Mouse (Mus musculus): ENCODE measurements around the gene Spop. TPM values are rescaled to one million over a fixed set of nuclear protein-coding genes. Genes with fewer than 3 reads are reported as not detected.
"Not testable (repeated sequence)": the region's sequence is repeated elsewhere in the genome, so short reads cannot be mapped to it uniquely, and the experiment has no call there.

Spop gene
- total RNA-seq, 2 experiments from 2014 or later = 151 to 155 TPM

- no peak for DNase-seq (ENCODE audit: low spot score in 2 of 2)
These were observed 24.9 kb upstream of the Spop start for GRCm38 (mm10) chr11:95389006-95389405.

GRCm38 (mm10) chr11:95390420-95390819 is 23.5 kb upstream of the Spop start:
- no peak for DNase-seq (ENCODE audit: low spot score in 2 of 2)

GRCm38 (mm10) chr11:95391201-95391600 is 22.7 kb upstream of the Spop start:
- DNase-seq (ENCODE audit: low spot score in 2 of 2) = no peak

GRCm38 (mm10) chr11:95391743-95392142 is 22.1 kb upstream of the Spop start:
- DNase-seq (ENCODE audit: low spot score in 2 of 2) = peak in 1 of 2 experiments; percentile 70

- DNase-seq (ENCODE audit: low spot score in 2 of 2) = peak; percentile 67 to 88
These were observed 21.6 kb upstream of the Spop start for GRCm38 (mm10) chr11:95392223-95392667.

GRCm38 (mm10) chr11:95392708-95393499 is 21.0 kb upstream of the Spop start:
- no peak for DNase-seq (ENCODE audit: low spot score in 2 of 2)

- no peak for DNase-seq (ENCODE audit: low spot score in 2 of 2)
These were observed 20.4 kb upstream of the Spop start for GRCm38 (mm10) chr11:95393500-95393816.

GRCm38 (mm10) chr11:95394112-95394511 is 19.8 kb upstream of the Spop start:
- no peak for DNase-seq (ENCODE audit: low spot score in 2 of 2)

- DNase-seq (ENCODE audit: low spot score in 2 of 2) = no peak
These were observed 17.3 kb upstream of the Spop start for GRCm38 (mm10) chr11:95396548-95396947.

- peak; percentile 70 to 81 for DNase-seq (ENCODE audit: low spot score in 2 of 2)
These were observed 15.7 kb upstream of the Spop start for GRCm38 (mm10) chr11:95397843-95398835.

GRCm38 (mm10) chr11:95399520-95400020 is 14.3 kb upstream of the Spop start:
- DNase-seq (ENCODE audit: low spot score in 2 of 2) = no peak

- DNase-seq (ENCODE audit: low spot score in 2 of 2) = no peak
These were observed 12.3 kb upstream of the Spop start for GRCm38 (mm10) chr11:95401568-95401967.

- no peak for DNase-seq (ENCODE audit: low spot score in 2 of 2)
These were observed 11.7 kb upstream of the Spop start for GRCm38 (mm10) chr11:95402196-95402595.

- DNase-seq (ENCODE audit: low spot score in 2 of 2) = no peak
These were observed 11.2 kb upstream of the Spop start for GRCm38 (mm10) chr11:95402658-95403101.

GRCm38 (mm10) chr11:95403382-95404340 is 10.2 kb upstream of the Spop start:
- no peak for DNase-seq (ENCODE audit: low spot score in 2 of 2)

GRCm38 (mm10) chr11:95405771-95406170 is 8.1 kb upstream of the Spop start:
- no peak for DNase-seq (ENCODE audit: low spot score in 2 of 2)

GRCm38 (mm10) chr11:95406398-95406797 is 7.5 kb upstream of the Spop start:
- DNase-seq (ENCODE audit: low spot score in 2 of 2) = not testable (repeated sequence)

- DNase-seq (ENCODE audit: low spot score in 2 of 2) = no peak
These were observed 4.3 kb upstream of the Spop start for GRCm38 (mm10) chr11:95409450-95410112.

GRCm38 (mm10) chr11:95411453-95412013 is 2.3 kb upstream of the Spop start:
- DNase-seq (ENCODE audit: low spot score in 2 of 2) = no peak

- DNase-seq (ENCODE audit: low spot score in 2 of 2) = no peak
These were observed 1.3 kb upstream of the Spop start for GRCm38 (mm10) chr11:95412615-95413014.
